Mouse (Mus musculus) lung, embryonic 15.5 days (tissue): Measurements from ENCODE around the gene Uchl4. TPM values are rescaled to one million over a fixed set of nuclear protein-coding genes. Genes with fewer than 3 reads are reported as not detected.
A peak's percentile ranks its signal among the peaks of the same experiment; 100 is the strongest.

Source experiments
- ATAC-seq: fragments of 200-750 bp; cut with Nextera tagmentation; 2 replicates; pipeline ENCODE4 v1.8.0; 2017; ENCODE audit warnings: moderate number of reproducible peaks, borderline replicate concordance; ENCODE audit not compliant: low FRiP score, low TSS enrichment; ENCODE audit errors: extremely low read depth
- H3K27ac ChIP-seq: fragments of 300-500 bp; sonication (generic); 2 replicates; pipeline ENCODE4 v1.5.1; 2015; ENCODE audit warnings: moderate library complexity, mild to moderate bottlenecking, inconsistent platforms
- H3K27me3 ChIP-seq: fragments of 300-500 bp; sonication (generic); 2 replicates; pipeline ENCODE4 v1.6.1; 2015; ENCODE audit warnings: inconsistent platforms
- H3K36me3 ChIP-seq: fragments of 300-500 bp; sonication (generic); 2 replicates; pipeline ENCODE4 v1.6.1; 2015; ENCODE audit warnings: inconsistent platforms
- H3K4me1 ChIP-seq: fragments of 300-500 bp; sonication (generic); 2 replicates; pipeline ENCODE4 v1.6.1; 2015; ENCODE audit warnings: inconsistent platforms
- H3K4me2 ChIP-seq: fragments of 300-500 bp; sonication (generic); 2 replicates; pipeline ENCODE4 v1.6.1; 2015; ENCODE audit warnings: inconsistent platforms, mild to moderate bottlenecking, moderate library complexity
- H3K4me3 ChIP-seq: fragments of 300-500 bp; sonication (generic); 2 replicates; pipeline ENCODE4 v1.5.1; 2015; ENCODE audit warnings: mild to moderate bottlenecking, inconsistent platforms
- H3K9ac ChIP-seq: fragments of 300-500 bp; sonication (generic); 2 replicates; pipeline ENCODE4 v1.6.1; 2015; ENCODE audit warnings: inconsistent platforms
- H3K9me3 ChIP-seq: fragments of 300-500 bp; sonication (generic); 2 replicates; pipeline ENCODE4 v1.6.1; 2016; ENCODE audit warnings: inconsistent platforms
- WGBS: fragments of 180-500 bp; shearing (Covaris S2); methylation state at CpG from one replicate; pipeline ENCODE4 v1.1.7; 2015; 5-methylcytosine and 5-hydroxymethylcytosine counted together
- microRNA-seq: library from miRNA; unstranded; fragments of <30 nt; microRNA quantifications from one replicate; pipeline ENCODE4, GENCODE M21; 2016
- polyA plus RNA-seq: library from polyadenylated mRNA; unstranded; fragments of >200 nt; fragmentation: Nextera tagmentation; extraction: Ambion mirVana; gene quantifications from 2 replicates; pipeline ENCODE4 v1.2.1, GENCODE M21; 2015

Gene Uchl4
- polyA plus RNA-seq, 1 experiment from 2014 or later: 2.4 TPM

DNA sequence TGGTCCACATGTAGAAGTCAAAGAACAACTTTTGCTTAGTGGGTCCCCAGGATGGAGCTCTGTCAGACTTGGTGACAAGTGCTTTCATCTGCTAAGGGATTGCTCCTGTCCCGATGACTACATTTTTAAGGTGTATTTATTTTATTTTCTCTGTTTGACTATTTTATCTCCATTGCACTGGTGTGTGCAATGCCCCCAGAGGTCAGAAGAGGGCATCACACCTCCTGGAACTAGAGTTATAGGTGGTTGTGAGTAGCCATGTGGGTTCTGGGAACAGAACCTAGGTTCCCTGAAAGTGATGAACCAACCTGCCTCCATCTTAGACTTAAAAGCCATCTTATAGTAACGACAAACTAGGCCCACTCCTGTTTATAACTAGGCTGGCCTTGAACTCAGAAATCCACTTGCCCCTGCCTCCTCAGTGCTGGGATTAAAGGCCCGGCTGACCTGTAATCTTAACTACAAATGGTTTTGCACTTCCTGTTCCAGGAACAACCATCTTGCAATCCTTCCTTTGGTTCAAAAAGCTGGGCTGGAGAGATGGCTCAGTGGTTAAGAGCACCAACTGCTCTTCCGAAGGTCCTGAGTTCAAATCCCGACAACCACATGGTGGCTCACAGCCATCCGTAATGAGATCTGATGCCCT, 43.8 kb downstream of the Uchl4 start:
- no peak overlapping the region for H3K9ac ChIP-seq
- no peaks in the 10 kb centered on the region for H3K9me3 ChIP-seq
- no peak overlapping the region for H3K4me3 ChIP-seq
- peaks cover 12% of the 10 kb centered on the region for H3K4me1 ChIP-seq
- no peak overlapping the region for H3K27ac ChIP-seq
- 94% methylated on average over 6 of the region's 6 CpGs for WGBS
- H3K36me3 ChIP-seq: no peaks in the 10 kb centered on the region
- no peak overlapping the region for H3K4me2 ChIP-seq
- ATAC-seq: no peak
- H3K27me3 ChIP-seq: no peaks in the 10 kb centered on the region

DNA sequence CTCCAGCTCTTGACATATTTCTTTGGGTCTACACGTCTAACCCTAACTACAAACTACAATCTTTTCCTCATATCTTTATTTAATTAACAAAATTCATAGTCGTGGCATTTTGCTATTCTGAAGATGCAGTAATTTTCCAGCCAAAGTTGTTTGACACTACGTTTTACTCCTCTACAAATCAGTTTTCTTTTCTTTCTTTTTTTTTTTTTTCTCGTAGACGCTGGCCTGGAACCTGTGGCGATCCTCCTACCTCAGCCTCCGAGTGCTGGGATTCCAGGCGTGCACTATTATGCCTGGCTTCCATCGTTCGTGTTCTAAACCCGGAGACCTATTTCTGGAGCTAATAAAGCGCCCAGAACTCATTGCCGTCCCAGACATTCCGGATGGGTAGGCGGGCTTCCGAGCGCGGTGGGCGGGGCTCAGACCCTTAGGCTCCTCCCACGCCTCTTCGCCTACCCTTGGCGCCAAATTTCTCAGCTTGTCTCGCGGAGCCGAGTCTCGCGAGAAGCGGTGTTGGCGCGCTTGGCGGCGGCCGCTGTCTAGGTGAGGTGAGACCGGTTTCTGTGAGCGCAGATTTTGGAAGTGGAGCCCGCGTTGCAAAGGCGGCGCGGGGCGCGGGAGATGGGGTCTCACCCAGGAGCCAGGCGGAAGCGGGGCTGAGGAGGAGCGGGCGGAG, 46.2 kb downstream of the Uchl4 start, which contains the start of gene Tipin:
TSS of gene Tipin (plus strand) at position 477 of the 676 bp plus-strand sequence.
- no peaks in the 10 kb centered on the region for H3K9me3 ChIP-seq
- peak within 1 kb of the TSS; percentile 90 for H3K4me3 ChIP-seq
- no peaks in the 10 kb centered on the region for H3K27me3 ChIP-seq
- peak within 1 kb of the TSS; percentile 97 for H3K9ac ChIP-seq
- H3K4me2 ChIP-seq: peak within 1 kb of the TSS; percentile 62
- peak within 1 kb of the TSS; percentile 94 for H3K27ac ChIP-seq
- H3K4me1 ChIP-seq: peaks cover 12% of the 10 kb centered on the region
- 2% methylated on average over 46 of the region's 46 CpGs for WGBS
- 0 out of 2 replicates have a peak, but pooled peaks cover 2% of the 10 kb centered on the region for H3K36me3 ChIP-seq
- peak; percentile 96 for ATAC-seq

DNA sequence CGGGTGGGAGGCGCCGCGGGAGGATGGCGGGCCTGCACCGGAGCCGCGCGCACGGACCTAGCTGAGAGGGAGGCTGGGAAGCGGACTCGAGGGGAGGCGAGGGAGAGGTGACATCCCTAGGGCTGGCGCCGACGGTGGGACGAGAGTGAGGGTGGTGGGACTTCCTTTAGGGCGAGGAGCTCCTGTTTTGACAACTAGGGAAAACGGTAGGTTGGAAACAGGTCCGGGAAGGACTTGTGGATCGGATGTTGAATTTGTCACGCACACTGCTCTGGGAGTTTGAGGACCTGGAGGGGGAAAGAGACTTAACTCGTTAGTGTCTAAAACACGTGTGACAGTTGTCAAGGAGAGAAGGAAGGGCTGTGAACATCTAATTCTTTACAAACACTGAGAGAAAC, 46.8 kb downstream of the Uchl4 start:
- Histone ChIP-seq H3K4me2 (peak overlapping the region; percentile 62), H3K4me1 (peaks cover 12% of the 10 kb centered on the region), H3K9ac (peak overlapping the region; percentile 97), H3K27me3 (no peaks in the 10 kb centered on the region), H3K27ac (peak overlapping the region; percentile 94), H3K9me3 (no peaks in the 10 kb centered on the region), H3K36me3 (0 out of 2 replicates have a peak, but pooled peaks cover 2% of the 10 kb centered on the region), H3K4me3 (peak overlapping the region; percentile 90)
- WGBS: under 1% methylated on average over 24 of the region's 24 CpGs
- ATAC-seq: peak; percentile 83

DNA sequence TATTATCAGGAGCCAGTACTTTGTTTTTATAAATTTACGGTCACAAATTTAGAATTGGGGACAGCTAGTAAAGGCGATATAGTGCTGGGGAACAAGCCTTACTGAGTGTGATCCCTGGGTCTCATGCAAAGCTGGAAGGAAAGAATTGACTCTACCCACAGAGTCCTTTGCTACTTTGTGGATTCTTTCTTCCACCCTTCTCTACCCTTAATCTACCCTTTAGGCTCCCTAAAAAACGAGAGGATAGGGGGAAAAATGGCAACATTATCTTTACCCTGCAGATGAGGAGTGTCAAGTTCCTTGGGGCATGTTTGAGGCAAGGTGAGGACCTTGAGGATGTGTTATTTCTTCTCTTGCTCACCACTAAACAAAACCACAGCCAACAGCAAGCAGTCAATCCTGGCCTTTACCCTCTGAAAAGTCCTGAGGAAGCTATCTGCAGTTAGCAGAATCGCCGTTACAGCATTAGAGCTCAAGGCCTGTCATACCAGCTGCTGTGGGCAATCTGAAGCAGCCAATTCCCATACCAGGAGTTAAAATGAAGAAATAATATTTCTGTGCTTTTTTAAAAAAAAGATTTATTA, 47.5 kb downstream of the Uchl4 start:
- Histone ChIP-seq H3K36me3 (0 out of 2 replicates have a peak, but pooled peaks cover 4% of the 10 kb centered on the region), H3K4me1 (peaks cover 12% of the 10 kb centered on the region), H3K4me3 (peak overlapping the region; percentile 90), H3K4me2 (peak overlapping the region; percentile 62), H3K27me3 (no peaks in the 10 kb centered on the region), H3K9ac (peak overlapping the region; percentile 97), H3K27ac (no peak overlapping the region), H3K9me3 (no peaks in the 10 kb centered on the region)
- WGBS: 45% methylated on average over 5 of the region's 5 CpGs
- no peak for ATAC-seq

Small RNA genes within 50 kb of the gene (microRNA-seq; reads per million reads assigned to microRNA genes)
- gene Gm24106: not detected

Other genes with a start within 250 kb of the Uchl4 start
- gene Smad6, start 213.1 kb upstream of the Uchl4 start, polyA plus RNA-seq: 13.2 and 14.1 TPM in 2 replicates
- not detected in 2 replicates for gene Lctl, start 118.1 kb upstream of the Uchl4 start, polyA plus RNA-seq
- gene Zwilch, start 62.1 kb upstream of the Uchl4 start, polyA plus RNA-seq: 26.3 and 26.6 TPM in 2 replicates
- 1,133 and 1,159 TPM in 2 replicates for gene Rpl4, start 61.8 kb upstream of the Uchl4 start, polyA plus RNA-seq
- gene Snapc5, start 55.9 kb upstream of the Uchl4 start, polyA plus RNA-seq: 30.6 and 32.8 TPM in 2 replicates
- gene Map2k1, start 18.4 kb downstream of the Uchl4 start, polyA plus RNA-seq: 69.9 and 70.3 TPM in 2 replicates
- 238 and 250 TPM in 2 replicates for gene Tipin, start 46.4 kb downstream of the Uchl4 start, polyA plus RNA-seq
- 19.2 and 21.4 TPM in 2 replicates for gene Dis3l, start 106.1 kb downstream of the Uchl4 start, polyA plus RNA-seq
- 0.93 and 1.0 TPM in 2 replicates for gene Megf11, start 150.4 kb downstream of the Uchl4 start, polyA plus RNA-seq